Mouse (Mus musculus) lung, adult 2 months (tissue): ENCODE measurements around the gene Mettl16. TPM values are rescaled to one million over a fixed set of nuclear protein-coding genes. Genes with fewer than 3 reads are reported as not detected.

Experiments used
- DNase-seq: peaks from one replicate; pipeline ENCODE4 v3.0.0; 2022
- H3K4me1 ChIP-seq: fragments of 200-500 bp; 2 replicates; pipeline ENCODE4 v1.6.1; 2011; ENCODE audit warnings: low read length; ENCODE audit not compliant: control insufficient read depth, insufficient read depth
- H3K4me3 ChIP-seq: fragments of 200-500 bp; replicated peaks from 2 replicates; pipeline ENCODE3; 2011; ENCODE audit warnings: low read depth, mild to moderate bottlenecking, control low read depth, low read length; ENCODE audit errors: extremely low read depth
- CTCF ChIP-seq: fragments of 200-500 bp; IDR thresholded peaks from 2 replicates; pipeline ENCODE4 v1.5.1; 2011; ENCODE audit warnings: mild to moderate bottlenecking, low read length, control low read depth; ENCODE audit not compliant: insufficient read depth
- POLR2A ChIP-seq: fragments of 200-500 bp; IDR thresholded peaks from 2 replicates; pipeline ENCODE4 v1.6.1; 2011; ENCODE audit warnings: low read depth, mild to moderate bottlenecking, control low read depth, low read length, borderline replicate concordance; ENCODE audit errors: extremely low read depth
- WGBS: fragments of 180-500 bp; shearing (Covaris S2); methylation state at CpG from one replicate; pipeline ENCODE4 v1.1.7; 2018; 5-methylcytosine and 5-hydroxymethylcytosine counted together
- polyA plus RNA-seq: library from polyadenylated mRNA; depleted of rRNA; stranded (reverse); fragments of >200 nt; gene quantifications from 2 replicates; pipeline ENCODE4 v1.2.3, GENCODE M21; 2012

The Mettl16 gene
- polyA plus RNA-seq, 1 experiment: 2.6 TPM

GRCm38 (mm10) chr11:74749241-74749640 is 21.4 kb upstream of the Mettl16 start:
- TF ChIP-seq CTCF (no peak), POLR2A (no peak)
- 90% methylated on average over 13 of the region's 13 CpGs for WGBS
- Histone ChIP-seq H3K4me1 (no peaks in the 10 kb centered on the region), H3K4me3 (no peak overlapping the region)
- DNase-seq: no peak

GRCm38 (mm10) chr11:74750662-74751351 is 19.8 kb upstream of the Mettl16 start:
- 87% methylated on average over 7 of the region's 7 CpGs for WGBS
- Histone ChIP-seq H3K4me1 (no peaks in the 10 kb centered on the region), H3K4me3 (no peak overlapping the region)
- TF ChIP-seq CTCF: no peak
- no peak for TF ChIP-seq POLR2A
- no peak for DNase-seq

- Histone ChIP-seq H3K4me3 (no peak overlapping the region), H3K4me1 (no peaks in the 10 kb centered on the region)
- 79% methylated on average over 9 of the region's 9 CpGs for WGBS
- TF ChIP-seq CTCF (no peak), POLR2A (no peak)
- no peak for DNase-seq
These were observed 19.1 kb upstream of the Mettl16 start for GRCm38 (mm10) chr11:74751352-74752066.

DNA sequence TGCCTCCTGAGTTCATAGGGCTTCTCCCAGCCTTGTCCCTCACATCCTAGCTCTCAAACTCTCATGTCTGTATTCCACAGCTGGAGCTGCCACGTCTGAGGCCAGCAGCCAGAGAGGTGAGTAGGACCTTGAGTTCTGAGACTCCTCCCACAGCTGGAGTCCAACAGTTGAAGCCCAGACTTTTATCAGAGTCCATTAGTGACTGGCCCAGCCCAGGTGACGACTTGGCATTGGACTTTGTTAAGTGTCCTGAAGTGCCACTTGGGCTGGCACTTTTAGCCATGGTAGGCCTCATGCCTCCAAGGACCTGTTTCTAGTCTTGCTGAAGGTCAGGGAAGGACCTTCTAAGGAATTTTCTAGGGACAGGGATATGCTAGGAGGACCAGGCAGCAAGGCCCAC is 14.0 kb upstream of the Mettl16 start:
- DNase-seq: peak; percentile 78
- WGBS: 49% methylated on average over 2 of the region's 2 CpGs
- TF ChIP-seq CTCF: no peak
- TF ChIP-seq POLR2A: no peak

GRCm38 (mm10) chr11:74761011-74761705 is 9.5 kb upstream of the Mettl16 start:
- DNase-seq: no peak
- TF ChIP-seq POLR2A: no peak
- TF ChIP-seq CTCF: no peak
- H3K4me1 ChIP-seq: no peaks in the 10 kb centered on the region
- no peak overlapping the region for H3K4me3 ChIP-seq
- whole genome bisulfite sequencing: 64% methylated on average over 12 of the region's 12 CpGs

More for the DNA sequence above, 14.0 kb upstream of the Mettl16 start:
- H3K4me3 ChIP-seq: no peak overlapping the region
- no peaks in the 10 kb centered on the region for H3K4me1 ChIP-seq

- no peak for TF ChIP-seq POLR2A
- TF ChIP-seq CTCF: no peak
- Histone ChIP-seq H3K4me1 (no peaks in the 10 kb centered on the region), H3K4me3 (no peak overlapping the region)
- 72% methylated on average over 10 of the region's 10 CpGs for WGBS
- no peak for DNase-seq
These were observed 6.5 kb upstream of the Mettl16 start for GRCm38 (mm10) chr11:74763960-74764625.

- Histone ChIP-seq H3K4me1 (peaks cover 6% of the 10 kb centered on the region), H3K4me3 (no peak overlapping the region)
- DNase-seq: no peak
- TF ChIP-seq POLR2A (no peak), CTCF (no peak)
- 95% methylated on average over 4 of the region's 4 CpGs for WGBS
These were observed 3.2 kb upstream of the Mettl16 start for GRCm38 (mm10) chr11:74767469-74767868.

DNA sequence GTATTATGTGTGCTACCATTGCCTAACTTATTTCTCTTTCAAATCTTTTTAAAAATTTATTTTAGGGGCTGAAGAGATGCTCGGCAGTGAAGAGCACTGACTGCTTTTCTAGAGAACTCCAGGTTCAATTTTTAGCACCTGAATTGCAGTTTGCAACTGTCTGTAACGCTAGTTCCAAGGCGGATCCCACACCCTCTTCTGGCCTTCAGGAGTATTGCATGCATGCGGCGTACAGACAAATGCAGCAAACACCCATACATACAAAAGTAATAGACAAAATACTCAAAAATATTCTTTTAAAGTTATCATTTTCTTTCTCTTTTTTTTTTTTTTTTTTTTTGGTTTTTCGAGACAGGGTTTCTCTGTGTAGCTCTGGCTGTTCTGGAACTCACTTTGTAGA is 2.6 kb upstream of the Mettl16 start:
- DNase-seq: peak; percentile 30
- WGBS: 38% methylated on average over 6 of the region's 6 CpGs
- Histone ChIP-seq H3K4me1 (peaks cover 6% of the 10 kb centered on the region), H3K4me3 (no peak overlapping the region)
- peak; percentile 68 for TF ChIP-seq CTCF
- no peak for TF ChIP-seq POLR2A

DNA sequence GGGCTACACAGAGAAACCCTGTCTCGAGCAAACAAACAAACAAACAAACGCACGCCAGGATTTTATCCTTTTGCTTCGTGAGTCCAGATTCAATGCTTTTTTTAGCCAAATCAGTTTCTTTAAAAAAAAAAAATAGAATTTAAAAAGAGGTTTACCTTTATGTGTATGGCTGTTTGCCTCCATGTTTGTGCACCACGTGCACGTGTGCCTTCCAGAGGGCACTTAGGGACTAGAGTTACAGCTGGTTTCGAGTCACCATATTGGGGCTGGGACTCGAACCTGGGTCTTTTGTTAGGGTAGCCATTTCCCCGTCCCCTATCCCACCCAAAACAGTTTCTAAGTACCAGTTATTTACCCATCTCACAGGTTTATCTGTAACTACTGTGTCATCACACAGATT is 593 bp upstream of the Mettl16 start:
- TF ChIP-seq POLR2A: no peak
- no peak for TF ChIP-seq CTCF
- DNase-seq: no peak
- Histone ChIP-seq H3K4me1 (peaks cover 6% of the 10 kb centered on the region), H3K4me3 (no peak overlapping the region)
- 82% methylated on average over 9 of the region's 9 CpGs for WGBS
